Mouse (Mus musculus): ENCODE data around the gene Smurf1. TPM values are rescaled to one million over a fixed set of nuclear protein-coding genes. Genes with fewer than 3 reads are reported as not detected.

Smurf1 gene
- total and polyA plus RNA-seq, 2 experiments from 2014 or later, result 22.6 to 58.1 TPM

DNA sequence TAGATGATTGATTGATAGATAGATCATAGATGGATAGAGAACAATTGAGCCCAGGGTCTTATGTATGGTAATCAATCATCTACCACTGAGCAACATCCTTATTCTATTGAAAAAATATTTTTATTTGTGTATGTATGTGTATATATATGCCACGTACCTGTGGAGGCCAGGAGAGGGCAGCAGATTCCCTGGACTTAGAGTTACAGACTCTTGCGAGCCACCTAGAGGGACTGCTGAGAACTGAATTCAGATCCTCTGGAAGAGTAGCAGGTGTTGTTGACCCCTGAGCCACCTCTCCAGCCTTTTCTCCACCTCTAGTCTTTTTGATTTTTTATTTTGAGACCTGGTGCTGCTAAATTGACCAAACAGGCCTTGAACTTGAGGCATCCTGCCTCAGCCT is 32.8 kb upstream of the Smurf1 start:
- TF ChIP-seq CTCF (IDR thresholded peaks at IDR 0.05; ENCODE audit: low read depth), result peak; percentile 71
- 40% methylated on average over 2 of the region's 2 CpGs for WGBS
- Histone ChIP-seq H3K27ac (no peak overlapping the region), H3K27me3 (ENCODE audit: insufficient read depth, low read length) (no peaks in the 10 kb centered on the region), H3K4me2 (ENCODE audit: low read depth, low read length) (no peak overlapping the region), H3K9me3 (ENCODE audit: low read length) (no peaks in the 10 kb centered on the region), H3K4me3 (ENCODE audit: low read length) (no peak overlapping the region), H3K36me3 (ENCODE audit: insufficient read depth, low read length) (no peaks in the 10 kb centered on the region), H3K4me1 (ENCODE audit: insufficient read depth, low read length) (no peaks in the 10 kb centered on the region), H3K9ac (replicated peaks; ENCODE audit: low read length) (no peak overlapping the region)
- ATAC-seq (no peak), DNase-seq (ENCODE audit: low spot score) (peak; percentile 53)

DNA sequence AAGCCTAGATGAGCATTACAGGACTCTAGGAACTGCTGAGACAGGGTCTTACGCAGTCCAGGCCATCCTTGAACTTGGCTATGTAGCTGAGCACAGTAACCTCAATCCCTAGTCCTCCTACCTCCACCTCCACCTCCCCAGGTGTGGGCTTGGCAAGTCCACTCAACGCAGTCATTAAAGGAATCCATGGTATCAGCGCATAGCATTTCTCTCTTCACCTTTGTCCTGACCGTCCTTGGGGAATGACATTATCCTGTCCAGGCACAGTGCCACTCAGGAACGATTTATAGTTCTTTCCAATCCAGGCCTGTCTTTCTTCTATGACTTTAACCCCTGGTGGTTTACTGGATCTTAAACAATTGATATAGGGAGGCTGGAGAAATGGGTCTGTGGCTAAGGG is 24.8 kb upstream of the Smurf1 start:
- no peak overlapping the region for H3K4me3 ChIP-seq (ENCODE audit: low read length)
- no peak overlapping the region for H3K27ac ChIP-seq
- H3K9me3 ChIP-seq (ENCODE audit: low read length), result no peaks in the 10 kb centered on the region
- no peaks in the 10 kb centered on the region for H3K36me3 ChIP-seq (ENCODE audit: insufficient read depth, low read length)
- no peak for ATAC-seq
- H3K9ac ChIP-seq (replicated peaks; ENCODE audit: low read length), result no peak overlapping the region
- DNase-seq (ENCODE audit: low spot score), result no peak
- H3K4me1 ChIP-seq (ENCODE audit: insufficient read depth, low read length), result no peaks in the 10 kb centered on the region
- 81% methylated on average over 5 of the region's 5 CpGs for WGBS
- no peak for TF ChIP-seq CTCF (IDR thresholded peaks at IDR 0.05; ENCODE audit: low read depth)
- no peak overlapping the region for H3K4me2 ChIP-seq (ENCODE audit: low read depth, low read length)
- H3K27me3 ChIP-seq (ENCODE audit: insufficient read depth, low read length), result no peaks in the 10 kb centered on the region

DNA sequence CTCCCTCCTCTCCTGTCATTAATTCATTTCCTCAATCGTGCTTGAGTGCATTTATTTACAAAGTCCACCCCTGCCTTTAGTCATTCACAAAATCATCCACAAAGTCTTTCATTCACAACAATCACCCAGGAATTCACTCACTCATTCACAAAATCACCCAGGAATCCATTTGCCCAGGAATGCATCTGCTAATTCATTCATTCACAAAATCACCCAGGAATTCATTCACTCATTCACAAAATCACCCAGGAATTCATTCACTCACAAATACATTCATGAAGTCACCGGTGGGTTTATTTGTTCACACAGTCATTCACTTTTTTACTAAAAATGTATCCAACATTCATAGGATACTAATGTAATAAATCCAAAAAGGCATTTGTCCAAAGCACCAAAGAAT is 24.4 kb upstream of the Smurf1 start:
- no peak overlapping the region for H3K4me2 ChIP-seq (ENCODE audit: low read depth, low read length)
- H3K27ac ChIP-seq, result no peak overlapping the region
- H3K9ac ChIP-seq (replicated peaks; ENCODE audit: low read length), result no peak overlapping the region
- WGBS, result 34% methylated on average over 2 of the region's 2 CpGs
- H3K36me3 ChIP-seq (ENCODE audit: insufficient read depth, low read length), result no peaks in the 10 kb centered on the region
- H3K4me1 ChIP-seq (ENCODE audit: insufficient read depth, low read length), result no peaks in the 10 kb centered on the region
- ATAC-seq (no peak), DNase-seq (ENCODE audit: low spot score) (no peak)
- H3K9me3 ChIP-seq (ENCODE audit: low read length), result no peaks in the 10 kb centered on the region
- no peak for TF ChIP-seq CTCF (IDR thresholded peaks at IDR 0.05; ENCODE audit: low read depth)
- no peak overlapping the region for H3K4me3 ChIP-seq (ENCODE audit: low read length)
- H3K27me3 ChIP-seq (ENCODE audit: insufficient read depth, low read length), result no peaks in the 10 kb centered on the region

DNA sequence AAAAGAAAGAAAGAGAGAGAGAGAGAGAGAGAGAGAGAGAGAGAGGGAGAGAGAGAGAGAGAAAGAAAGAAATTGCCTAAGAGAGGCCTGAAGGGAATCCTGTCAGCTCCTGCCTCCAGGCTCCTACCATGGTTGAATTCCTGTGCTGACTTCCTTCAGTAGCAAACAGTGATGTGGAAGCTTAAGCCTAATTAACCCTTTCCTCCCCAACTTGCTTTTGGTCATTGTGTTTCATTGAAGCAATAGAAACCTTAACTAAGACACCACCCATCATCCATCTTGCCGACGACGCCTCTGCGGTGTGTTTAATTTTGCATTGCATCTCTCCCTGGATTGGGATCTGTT is 23.4 kb upstream of the Smurf1 start:
- Histone ChIP-seq H3K27me3 (ENCODE audit: insufficient read depth, low read length) (no peaks in the 10 kb centered on the region), H3K4me3 (ENCODE audit: low read length) (no peak overlapping the region), H3K4me1 (ENCODE audit: insufficient read depth, low read length) (no peaks in the 10 kb centered on the region), H3K9ac (replicated peaks; ENCODE audit: low read length) (no peak overlapping the region), H3K9me3 (ENCODE audit: low read length) (no peaks in the 10 kb centered on the region), H3K36me3 (ENCODE audit: insufficient read depth, low read length) (no peaks in the 10 kb centered on the region), H3K4me2 (ENCODE audit: low read depth, low read length) (no peak overlapping the region), H3K27ac (no peak overlapping the region)
- DNase-seq (ENCODE audit: low spot score) (peak; percentile 33), ATAC-seq (no peak; the same call in 1 of the 2 replicates)
- TF ChIP-seq CTCF (IDR thresholded peaks at IDR 0.05; ENCODE audit: low read depth), result no peak
- 85% methylated on average over 4 of the region's 4 CpGs for WGBS

DNA sequence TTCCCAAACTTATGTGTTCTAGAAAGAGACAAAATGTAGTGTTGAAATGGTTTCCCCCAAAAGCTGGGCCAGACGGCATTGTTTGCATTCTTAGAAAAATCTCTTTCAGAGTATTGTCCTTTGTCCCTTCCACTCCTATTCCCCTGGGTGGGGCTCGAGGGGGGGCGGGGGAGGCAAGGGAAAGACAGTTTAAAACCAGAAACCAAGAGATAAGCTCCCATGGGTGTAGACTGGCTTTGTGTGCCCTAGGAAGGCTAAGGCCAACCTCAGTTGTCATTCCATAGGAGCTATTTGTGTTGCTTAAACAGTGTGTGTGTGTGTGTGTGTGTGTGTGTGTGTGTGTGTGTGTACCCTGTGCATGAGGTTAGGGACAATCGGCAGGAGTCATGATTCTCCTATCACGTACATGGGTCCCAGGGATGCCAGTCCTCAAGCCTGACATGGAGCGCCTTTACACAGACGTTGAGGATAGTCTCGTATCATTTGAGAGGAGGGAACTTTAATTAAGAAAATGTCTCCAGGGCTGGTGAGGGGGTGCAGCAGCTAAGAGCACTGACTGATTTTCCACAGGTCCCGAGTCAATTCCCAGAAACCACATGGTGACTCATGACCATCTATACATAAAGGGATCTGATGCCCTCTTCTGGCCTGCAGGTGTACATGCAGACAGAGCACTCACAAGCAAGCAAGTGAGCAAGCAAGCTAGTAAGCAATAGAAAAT is 22.9 kb upstream of the Smurf1 start:
- TF ChIP-seq CTCF (IDR thresholded peaks at IDR 0.05; ENCODE audit: low read depth), result peak; percentile 87
- 45% methylated on average over 9 of the region's 9 CpGs for WGBS
- H3K4me1 ChIP-seq (ENCODE audit: insufficient read depth, low read length), result no peaks in the 10 kb centered on the region
- H3K4me2 ChIP-seq (ENCODE audit: low read depth, low read length), result no peak overlapping the region
- no peaks in the 10 kb centered on the region for H3K36me3 ChIP-seq (ENCODE audit: insufficient read depth, low read length)
- no peaks in the 10 kb centered on the region for H3K9me3 ChIP-seq (ENCODE audit: low read length)
- no peak overlapping the region for H3K9ac ChIP-seq (replicated peaks; ENCODE audit: low read length)
- peak; percentile 83 for ATAC-seq
- no peaks in the 10 kb centered on the region for H3K27me3 ChIP-seq (ENCODE audit: insufficient read depth, low read length)
- DNase-seq (ENCODE audit: low spot score), result peak; percentile 83
- no peak overlapping the region for H3K27ac ChIP-seq
- H3K4me3 ChIP-seq (ENCODE audit: low read length), result no peak overlapping the region

DNA sequence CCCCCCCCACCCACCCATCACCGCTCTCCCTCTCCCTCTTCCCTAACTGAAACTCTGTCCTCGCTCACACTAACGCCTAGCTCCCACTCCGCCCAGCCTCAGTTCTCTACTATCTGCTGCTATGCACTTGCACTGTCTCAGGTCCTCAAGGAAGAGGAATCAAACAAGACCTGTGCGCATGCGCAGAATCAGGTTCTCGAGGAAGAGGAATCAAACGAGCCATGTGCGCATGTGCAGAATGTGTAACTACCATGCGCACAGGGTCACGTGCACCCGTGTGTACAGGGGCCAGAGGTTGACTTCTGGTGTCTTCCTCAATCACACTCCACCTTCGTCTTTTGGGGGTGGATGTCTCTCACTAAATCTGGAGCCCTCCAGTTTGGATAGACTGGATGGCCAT is 21.9 kb upstream of the Smurf1 start:
- H3K27me3 ChIP-seq (ENCODE audit: insufficient read depth, low read length), result no peaks in the 10 kb centered on the region
- H3K4me2 ChIP-seq (ENCODE audit: low read depth, low read length), result no peak overlapping the region
- H3K27ac ChIP-seq, result no peak overlapping the region
- DNase-seq (ENCODE audit: low spot score), result no peak
- H3K36me3 ChIP-seq (ENCODE audit: insufficient read depth, low read length), result no peaks in the 10 kb centered on the region
- no peak overlapping the region for H3K9ac ChIP-seq (replicated peaks; ENCODE audit: low read length)
- peaks cover 2% of the 10 kb centered on the region; the same call in 1 of the 2 replicates for H3K9me3 ChIP-seq (ENCODE audit: low read length)
- TF ChIP-seq CTCF (IDR thresholded peaks at IDR 0.05; ENCODE audit: low read depth), result no peak
- H3K4me3 ChIP-seq (ENCODE audit: low read length), result no peak overlapping the region
- WGBS, result 93% methylated on average over 13 of the region's 13 CpGs
- no peak for ATAC-seq
- H3K4me1 ChIP-seq (ENCODE audit: insufficient read depth, low read length), result no peaks in the 10 kb centered on the region

DNA sequence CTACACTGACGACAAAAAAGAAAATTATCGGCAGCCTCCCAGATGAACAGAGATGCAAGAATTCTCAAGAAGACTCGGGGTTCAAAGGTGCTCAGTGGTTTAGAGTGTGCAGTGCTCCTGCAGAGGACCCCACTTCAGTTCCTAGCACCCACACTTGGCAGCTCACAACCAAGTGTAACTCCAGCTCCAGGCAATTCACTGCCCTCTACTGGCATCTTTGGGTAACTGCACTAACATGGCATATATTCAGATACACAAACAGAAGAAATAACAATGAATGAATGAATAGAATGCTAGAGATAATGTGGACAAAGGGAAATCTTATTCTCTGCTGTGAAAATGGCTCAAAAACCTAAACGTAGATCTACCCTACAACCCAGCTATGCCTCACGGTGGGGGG is 19.2 kb upstream of the Smurf1 start:
- no peaks in the 10 kb centered on the region for H3K27me3 ChIP-seq (ENCODE audit: insufficient read depth, low read length)
- H3K36me3 ChIP-seq (ENCODE audit: insufficient read depth, low read length), result no peaks in the 10 kb centered on the region
- ATAC-seq, result no peak
- H3K4me3 ChIP-seq (ENCODE audit: low read length), result no peak overlapping the region
- 91% methylated on average over 5 of the region's 5 CpGs for WGBS
- no peak for DNase-seq (ENCODE audit: low spot score)
- peaks cover 2% of the 10 kb centered on the region; the same call in 1 of the 2 replicates for H3K9me3 ChIP-seq (ENCODE audit: low read length)
- H3K4me1 ChIP-seq (ENCODE audit: insufficient read depth, low read length), result no peaks in the 10 kb centered on the region
- no peak overlapping the region for H3K9ac ChIP-seq (replicated peaks; ENCODE audit: low read length)
- peak; percentile 24 for TF ChIP-seq CTCF (IDR thresholded peaks at IDR 0.05; ENCODE audit: low read depth)
- no peak overlapping the region for H3K4me2 ChIP-seq (ENCODE audit: low read depth, low read length)
- H3K27ac ChIP-seq, result no peak overlapping the region
